Mouse (Mus musculus): ENCODE data around the gene Slc1a1. TPM values are rescaled to one million over a fixed set of nuclear protein-coding genes. Genes with fewer than 3 reads are reported as not detected.

Slc1a1 gene
- polyA plus RNA-seq, 1 experiment from 2014 or later: 4.9 TPM

- Histone ChIP-seq H3K4me2 (ENCODE audit: low read depth, low read length) (no peak overlapping the region), H3K9ac (ENCODE audit: low read length) (no peak overlapping the region), H3K4me3 (ENCODE audit: low read length) (no peak overlapping the region), H3K27ac (ENCODE audit: low read length) (no peak overlapping the region), H3K27me3 (ENCODE audit: control insufficient read depth, insufficient read depth, low read length) (no peaks in the 10 kb centered on the region), H3K9me3 (replicated peaks; ENCODE audit: control insufficient read depth, low read length) (no peaks in the 10 kb centered on the region), H3K4me1 (ENCODE audit: control insufficient read depth, insufficient read depth, low read length) (no peaks in the 10 kb centered on the region), H3K36me3 (ENCODE audit: control insufficient read depth, insufficient read depth) (no peaks in the 10 kb centered on the region)
- no peak for ATAC-seq (replicated peaks; ENCODE audit: extremely low read depth, insufficient read depth, low FRiP score)
- 83% methylated on average over 6 of the region's 6 CpGs for WGBS
These were observed 34.5 kb downstream of the Slc1a1 start for GRCm38 (mm10) chr19:28869251-28869855.

GRCm38 (mm10) chr19:28870351-28870750 is 35.5 kb downstream of the Slc1a1 start:
- no peaks in the 10 kb centered on the region for H3K36me3 ChIP-seq (ENCODE audit: control insufficient read depth, insufficient read depth)
- no peaks in the 10 kb centered on the region for H3K4me1 ChIP-seq (ENCODE audit: control insufficient read depth, insufficient read depth, low read length)
- no peak for ATAC-seq (replicated peaks; ENCODE audit: extremely low read depth, insufficient read depth, low FRiP score)
- no peak overlapping the region for H3K4me3 ChIP-seq (ENCODE audit: low read length)
- no peaks in the 10 kb centered on the region for H3K9me3 ChIP-seq (replicated peaks; ENCODE audit: control insufficient read depth, low read length)
- 87% methylated on average over 2 of the region's 2 CpGs for WGBS
- H3K27ac ChIP-seq (ENCODE audit: low read length): no peak overlapping the region
- no peak overlapping the region for H3K4me2 ChIP-seq (ENCODE audit: low read depth, low read length)
- H3K27me3 ChIP-seq (ENCODE audit: control insufficient read depth, insufficient read depth, low read length): no peaks in the 10 kb centered on the region
- H3K9ac ChIP-seq (ENCODE audit: low read length): no peak overlapping the region

- no peak for ATAC-seq (replicated peaks; ENCODE audit: extremely low read depth, insufficient read depth, low FRiP score)
- no peak overlapping the region for H3K9ac ChIP-seq (ENCODE audit: low read length)
- no peak overlapping the region for H3K4me2 ChIP-seq (ENCODE audit: low read depth, low read length)
- no peaks in the 10 kb centered on the region for H3K36me3 ChIP-seq (ENCODE audit: control insufficient read depth, insufficient read depth)
- no peaks in the 10 kb centered on the region for H3K27me3 ChIP-seq (ENCODE audit: control insufficient read depth, insufficient read depth, low read length)
- H3K4me3 ChIP-seq (ENCODE audit: low read length): no peak overlapping the region
- H3K27ac ChIP-seq (ENCODE audit: low read length): no peak overlapping the region
- H3K4me1 ChIP-seq (ENCODE audit: control insufficient read depth, insufficient read depth, low read length): no peaks in the 10 kb centered on the region
- 77% methylated on average over 2 of the region's 2 CpGs for WGBS
- no peaks in the 10 kb centered on the region for H3K9me3 ChIP-seq (replicated peaks; ENCODE audit: control insufficient read depth, low read length)
These were observed 44.6 kb downstream of the Slc1a1 start for GRCm38 (mm10) chr19:28879476-28879875.

- Histone ChIP-seq H3K4me2 (ENCODE audit: low read depth, low read length) (no peak overlapping the region), H3K36me3 (ENCODE audit: control insufficient read depth, insufficient read depth) (no peaks in the 10 kb centered on the region), H3K9ac (ENCODE audit: low read length) (no peak overlapping the region), H3K27me3 (ENCODE audit: control insufficient read depth, insufficient read depth, low read length) (no peaks in the 10 kb centered on the region), H3K9me3 (replicated peaks; ENCODE audit: control insufficient read depth, low read length) (no peaks in the 10 kb centered on the region), H3K4me1 (ENCODE audit: control insufficient read depth, insufficient read depth, low read length) (peaks cover 2% of the 10 kb centered on the region; the same call in 1 of the 2 replicates), H3K27ac (ENCODE audit: low read length) (no peak overlapping the region), H3K4me3 (ENCODE audit: low read length) (no peak overlapping the region)
- ATAC-seq (replicated peaks; ENCODE audit: extremely low read depth, insufficient read depth, low FRiP score): no peak
- 72% methylated on average over 1 of the region's 1 CpGs for WGBS
These were observed 48.3 kb downstream of the Slc1a1 start for GRCm38 (mm10) chr19:28883126-28883525.

GRCm38 (mm10) chr19:28888496-28888895 is 53.6 kb downstream of the Slc1a1 start:
- Histone ChIP-seq H3K4me1 (ENCODE audit: control insufficient read depth, insufficient read depth, low read length) (peaks cover 11% of the 10 kb centered on the region; the same call in 1 of the 2 replicates), H3K9me3 (replicated peaks; ENCODE audit: control insufficient read depth, low read length) (no peaks in the 10 kb centered on the region), H3K27me3 (ENCODE audit: control insufficient read depth, insufficient read depth, low read length) (no peaks in the 10 kb centered on the region), H3K4me2 (ENCODE audit: low read depth, low read length) (no peak overlapping the region), H3K4me3 (ENCODE audit: low read length) (no peak overlapping the region), H3K27ac (ENCODE audit: low read length) (no peak overlapping the region), H3K9ac (ENCODE audit: low read length) (no peak overlapping the region), H3K36me3 (ENCODE audit: control insufficient read depth, insufficient read depth) (no peaks in the 10 kb centered on the region)
- no peak for ATAC-seq (replicated peaks; ENCODE audit: extremely low read depth, insufficient read depth, low FRiP score)
- WGBS: 9% methylated on average over 1 of the region's 1 CpGs

- Histone ChIP-seq H3K27me3 (ENCODE audit: control insufficient read depth, insufficient read depth, low read length) (no peaks in the 10 kb centered on the region), H3K4me3 (ENCODE audit: low read length) (no peak overlapping the region), H3K36me3 (ENCODE audit: control insufficient read depth, insufficient read depth) (no peaks in the 10 kb centered on the region), H3K4me2 (ENCODE audit: low read depth, low read length) (no peak overlapping the region), H3K9ac (ENCODE audit: low read length) (no peak overlapping the region), H3K9me3 (replicated peaks; ENCODE audit: control insufficient read depth, low read length) (no peaks in the 10 kb centered on the region), H3K4me1 (ENCODE audit: control insufficient read depth, insufficient read depth, low read length) (peaks cover 11% of the 10 kb centered on the region; the same call in 1 of the 2 replicates), H3K27ac (ENCODE audit: low read length) (no peak overlapping the region)
- WGBS: 73% methylated on average over 3 of the region's 3 CpGs
- ATAC-seq (replicated peaks; ENCODE audit: extremely low read depth, insufficient read depth, low FRiP score): no peak
These were observed 54.4 kb downstream of the Slc1a1 start for GRCm38 (mm10) chr19:28889251-28889650.

GRCm38 (mm10) chr19:28891238-28891637 is 56.4 kb downstream of the Slc1a1 start:
- H3K9ac ChIP-seq (ENCODE audit: low read length): no peak overlapping the region
- H3K4me2 ChIP-seq (ENCODE audit: low read depth, low read length): no peak overlapping the region
- WGBS: 44% methylated on average over 5 of the region's 5 CpGs
- no peak for ATAC-seq (replicated peaks; ENCODE audit: extremely low read depth, insufficient read depth, low FRiP score)
- no peaks in the 10 kb centered on the region for H3K27me3 ChIP-seq (ENCODE audit: control insufficient read depth, insufficient read depth, low read length)
- H3K27ac ChIP-seq (ENCODE audit: low read length): no peak overlapping the region
- H3K4me1 ChIP-seq (ENCODE audit: control insufficient read depth, insufficient read depth, low read length): peaks cover 11% of the 10 kb centered on the region; the same call in 1 of the 2 replicates
- H3K36me3 ChIP-seq (ENCODE audit: control insufficient read depth, insufficient read depth): no peaks in the 10 kb centered on the region
- H3K9me3 ChIP-seq (replicated peaks; ENCODE audit: control insufficient read depth, low read length): no peaks in the 10 kb centered on the region
- no peak overlapping the region for H3K4me3 ChIP-seq (ENCODE audit: low read length)

GRCm38 (mm10) chr19:28891864-28892263 is 57.0 kb downstream of the Slc1a1 start:
- ATAC-seq (replicated peaks; ENCODE audit: extremely low read depth, insufficient read depth, low FRiP score): no peak
- Histone ChIP-seq H3K9me3 (replicated peaks; ENCODE audit: control insufficient read depth, low read length) (no peaks in the 10 kb centered on the region), H3K27me3 (ENCODE audit: control insufficient read depth, insufficient read depth, low read length) (no peaks in the 10 kb centered on the region), H3K4me2 (ENCODE audit: low read depth, low read length) (no peak overlapping the region), H3K9ac (ENCODE audit: low read length) (no peak overlapping the region), H3K36me3 (ENCODE audit: control insufficient read depth, insufficient read depth) (no peaks in the 10 kb centered on the region), H3K4me1 (ENCODE audit: control insufficient read depth, insufficient read depth, low read length) (peaks cover 11% of the 10 kb centered on the region; the same call in 1 of the 2 replicates), H3K4me3 (ENCODE audit: low read length) (no peak overlapping the region), H3K27ac (ENCODE audit: low read length) (no peak overlapping the region)
- WGBS: 100% methylated on average over 1 of the region's 1 CpGs

GRCm38 (mm10) chr19:28896639-28897038 is 61.8 kb downstream of the Slc1a1 start:
- WGBS: 74% methylated on average over 1 of the region's 1 CpGs
- Histone ChIP-seq H3K27ac (ENCODE audit: low read length) (no peak overlapping the region), H3K9me3 (replicated peaks; ENCODE audit: control insufficient read depth, low read length) (no peaks in the 10 kb centered on the region), H3K4me3 (ENCODE audit: low read length) (no peak overlapping the region), H3K4me2 (ENCODE audit: low read depth, low read length) (no peak overlapping the region), H3K27me3 (ENCODE audit: control insufficient read depth, insufficient read depth, low read length) (no peaks in the 10 kb centered on the region), H3K36me3 (ENCODE audit: control insufficient read depth, insufficient read depth) (no peaks in the 10 kb centered on the region), H3K4me1 (ENCODE audit: control insufficient read depth, insufficient read depth, low read length) (no peaks in the 10 kb centered on the region), H3K9ac (ENCODE audit: low read length) (no peak overlapping the region)
- ATAC-seq (replicated peaks; ENCODE audit: extremely low read depth, insufficient read depth, low FRiP score): no peak
